Mouse (Mus musculus) heart, postnatal 14 days (tissue): ENCODE results near the gene Aqp6. TPM values are rescaled to one million over a fixed set of nuclear protein-coding genes. Genes with fewer than 3 reads are reported as not detected.

ENCODE experiments used
- DNase-seq, 2 experiments: peaks; one replicate each; pipeline ENCODE4 v3.0.0; 2021 to 2022
- intact Hi-C: fragments of 180-260 bp; cut with DNase I; formaldehyde crosslinking; loops from one replicate; pipeline ENCODE4 v1.15.1; 2025
- long read RNA-seq, 2 experiments: library from polyadenylated mRNA; stranded (forward); transcript quantifications; one replicate each; pipeline ENCODE4 v2.0.0; 2021
- total RNA-seq, 2 experiments: library from RNA; stranded (reverse); gene quantifications; 2 replicates each; pipeline ENCODE4 v1.2.3; 2021

The Aqp6 gene
- not detected for total RNA-seq
- long read RNA-seq, experiment 1 = 0 reads
- long read RNA-seq, experiment 2 = 0 reads

DNA sequence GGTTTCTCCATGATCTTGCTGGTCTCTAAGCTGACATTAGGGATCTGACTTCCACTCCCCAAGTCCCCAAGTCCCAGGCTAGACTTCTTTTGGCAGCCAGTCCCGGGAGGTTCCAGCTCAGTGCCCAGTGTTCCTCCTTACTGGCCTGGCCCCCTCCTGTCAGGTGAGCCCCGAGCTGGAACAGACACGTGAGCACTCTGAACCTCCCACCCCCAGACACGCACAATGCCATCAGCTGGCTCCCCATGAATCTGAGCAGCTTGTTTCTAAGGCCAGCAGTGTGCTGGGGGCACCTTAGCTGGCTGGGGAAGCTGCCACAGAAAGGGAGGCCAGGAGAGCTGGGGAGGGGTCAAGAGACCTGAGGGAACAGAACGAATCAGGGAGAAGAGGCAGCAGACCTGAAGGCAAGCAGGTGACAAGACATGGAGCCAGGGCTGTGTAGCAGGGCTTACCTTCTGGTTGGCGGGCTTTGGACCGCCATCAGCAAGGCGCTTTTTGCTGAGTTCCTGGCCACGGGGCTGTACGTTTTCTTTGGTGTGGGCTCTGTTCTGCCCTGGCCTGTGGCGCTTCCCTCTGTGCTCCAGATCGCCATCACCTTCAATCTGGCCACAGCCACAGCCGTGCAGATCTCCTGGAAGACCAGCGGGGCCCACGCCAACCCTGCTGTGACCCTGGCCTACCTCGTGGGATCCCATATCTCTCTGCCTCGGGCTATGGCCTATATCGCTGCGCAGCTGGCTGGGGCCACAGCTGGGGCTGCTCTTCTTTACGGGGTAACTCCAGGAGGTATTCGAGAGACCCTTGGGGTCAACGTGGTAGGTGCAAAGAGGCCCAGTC, at the start of gene Aqp6:
TSS of gene Aqp6 (plus strand) at position 415 of the 837 bp plus-strand sequence.
- intact Hi-C loops = no loop called here

GRCm38 (mm10) chr15:99553767-99554166, 47.4 kb upstream of the Aqp6 start:
- intact Hi-C loops = no loop called here
- no peak for DNase-seq

More for the DNA sequence above, at the start of gene Aqp6:
- DNase-seq = no peak

- DNase-seq = no peak
- intact Hi-C loops = no loop called here
Observed at GRCm38 (mm10) chr15:99558947-99559346, 42.3 kb upstream of the Aqp6 start.

DNA sequence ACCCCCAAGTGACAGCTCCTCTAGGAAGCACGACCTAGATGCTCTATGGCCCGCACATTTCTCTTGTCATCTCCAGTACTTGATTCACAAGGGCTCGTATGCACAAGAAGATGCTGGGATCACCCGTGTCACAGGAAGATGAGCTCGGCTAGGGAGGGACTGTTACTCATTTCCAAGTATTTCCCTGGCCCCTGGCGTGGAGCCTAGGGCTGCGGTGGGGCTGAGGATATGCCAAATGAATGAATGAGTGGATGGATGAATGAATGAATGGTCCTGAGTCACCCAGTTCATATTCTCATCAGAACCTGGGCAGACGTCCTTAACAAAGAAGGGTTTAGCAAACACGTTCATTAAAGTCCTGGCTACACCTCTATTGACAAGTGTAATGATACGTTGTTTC, 41.0 kb upstream of the Aqp6 start:
- intact Hi-C loops = no loop called here
- DNase-seq = no peak

GRCm38 (mm10) chr15:99567371-99567770, 33.8 kb upstream of the Aqp6 start:
- DNase-seq = no peak
- intact Hi-C loops = no loop called here

- intact Hi-C loops = no loop called here
- DNase-seq = no peak
Observed at GRCm38 (mm10) chr15:99568682-99569081, 32.5 kb upstream of the Aqp6 start.

GRCm38 (mm10) chr15:99569123-99569522, 32.1 kb upstream of the Aqp6 start:
- intact Hi-C loops = no loop called here
- DNase-seq = no peak

GRCm38 (mm10) chr15:99578802-99579485, 22.3 kb upstream of the Aqp6 start, which contains the start of gene Aqp2:
TSS of gene Aqp2 (plus strand) at chr15:99579055.
- peak; percentile 11 to 20 for DNase-seq
- intact Hi-C loops = no loop called here

DNA sequence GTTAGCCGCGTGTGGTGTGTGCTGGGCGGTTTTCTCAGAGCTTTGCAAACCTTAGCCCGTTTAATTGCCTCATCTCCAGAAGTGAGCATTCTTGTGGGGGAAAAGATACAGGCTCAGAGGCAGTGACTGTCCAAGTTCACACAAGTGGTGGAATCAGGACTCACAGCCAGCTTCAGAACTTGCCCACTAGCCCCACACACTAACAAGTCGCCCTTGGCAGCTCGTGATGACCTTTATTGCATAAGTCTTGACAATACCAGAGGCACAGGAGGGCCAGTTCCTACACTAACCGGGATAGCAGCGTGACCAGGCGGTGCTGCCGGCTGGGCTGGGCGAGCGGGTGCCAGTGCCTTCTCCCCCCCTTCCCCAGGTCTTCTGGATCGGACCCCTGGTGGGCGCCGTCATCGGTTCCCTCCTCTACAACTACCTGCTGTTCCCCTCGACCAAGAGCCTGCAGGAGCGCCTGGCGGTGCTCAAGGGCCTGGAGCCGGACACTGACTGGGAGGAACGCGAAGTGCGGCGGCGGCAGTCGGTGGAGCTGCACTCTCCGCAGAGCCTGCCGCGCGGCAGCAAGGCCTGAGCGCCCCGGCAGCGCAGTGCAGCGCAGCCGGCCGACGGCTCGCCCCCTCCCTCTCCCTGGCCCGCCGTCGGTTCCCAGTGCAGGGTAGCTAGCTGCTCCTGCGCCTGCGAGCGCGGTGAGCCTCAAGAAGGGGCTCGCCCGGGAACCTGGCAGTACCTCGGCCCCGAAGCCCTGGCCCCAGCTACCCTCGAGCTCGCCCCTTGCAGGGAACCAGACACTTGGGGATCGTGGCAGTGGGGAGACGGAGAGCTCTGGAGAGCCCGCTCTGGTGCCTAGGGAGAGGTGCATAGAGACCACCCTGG, 17.5 kb upstream of the Aqp6 start:
- DNase-seq = peak; percentile 45 to 53
- intact Hi-C loops = no loop called here

DNA sequence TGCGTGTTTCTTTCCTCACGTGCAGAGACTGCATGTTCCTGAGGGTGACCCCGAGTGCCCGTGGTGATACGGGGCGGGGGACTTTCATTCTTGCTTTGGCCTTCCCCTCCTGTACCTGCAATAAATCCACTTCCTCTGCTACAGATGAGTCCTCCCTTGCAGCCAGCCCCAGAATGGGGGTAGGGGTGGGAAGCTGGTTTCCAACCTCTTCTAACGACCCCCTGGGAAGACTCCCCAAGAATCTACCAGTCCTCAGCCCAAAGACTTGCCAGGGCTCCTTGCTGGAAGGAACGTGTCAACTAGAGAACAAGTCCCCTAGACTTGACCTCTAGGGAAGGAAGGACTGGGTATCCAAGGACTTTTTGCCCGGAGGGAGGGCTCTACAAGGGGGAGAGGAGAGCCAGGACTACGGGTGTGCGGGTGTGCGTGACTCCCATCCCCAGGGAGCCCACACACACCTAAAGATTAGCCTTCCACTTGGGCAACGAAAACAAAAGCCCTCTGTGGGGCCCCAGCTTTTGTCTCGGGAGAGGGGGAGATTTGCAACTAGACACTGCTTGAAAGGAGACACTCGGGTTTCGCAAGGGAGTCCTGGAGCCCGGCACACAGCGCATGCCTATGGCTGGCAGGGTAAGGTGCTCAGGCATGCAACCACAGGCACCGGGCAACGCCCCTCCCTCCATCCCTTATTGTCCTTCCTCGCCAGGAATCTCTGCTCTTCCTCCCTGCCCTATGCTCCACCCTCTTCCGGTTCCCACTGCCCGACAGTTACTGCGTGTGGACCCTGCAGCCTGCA, 16.6 kb upstream of the Aqp6 start:
- intact Hi-C loops = no loop called here
- DNase-seq = peak in 1 of 2 experiments; percentile 8

GRCm38 (mm10) chr15:99585741-99586140, 15.5 kb upstream of the Aqp6 start:
- intact Hi-C loops = no loop called here
- DNase-seq = no peak

GRCm38 (mm10) chr15:99586525-99586924, 14.7 kb upstream of the Aqp6 start:
- intact Hi-C loops = no loop called here
- no peak for DNase-seq

- no peak for DNase-seq
- intact Hi-C loops = no loop called here
Observed at GRCm38 (mm10) chr15:99589237-99589636, 12.0 kb upstream of the Aqp6 start.

GRCm38 (mm10) chr15:99589704-99590103, 11.5 kb upstream of the Aqp6 start:
- intact Hi-C loops = loop anchor here (10.0 kb wide), 1 partner anchor 175 kb away; no protein-coding TSS in a partner anchor
- no peak for DNase-seq

DNA sequence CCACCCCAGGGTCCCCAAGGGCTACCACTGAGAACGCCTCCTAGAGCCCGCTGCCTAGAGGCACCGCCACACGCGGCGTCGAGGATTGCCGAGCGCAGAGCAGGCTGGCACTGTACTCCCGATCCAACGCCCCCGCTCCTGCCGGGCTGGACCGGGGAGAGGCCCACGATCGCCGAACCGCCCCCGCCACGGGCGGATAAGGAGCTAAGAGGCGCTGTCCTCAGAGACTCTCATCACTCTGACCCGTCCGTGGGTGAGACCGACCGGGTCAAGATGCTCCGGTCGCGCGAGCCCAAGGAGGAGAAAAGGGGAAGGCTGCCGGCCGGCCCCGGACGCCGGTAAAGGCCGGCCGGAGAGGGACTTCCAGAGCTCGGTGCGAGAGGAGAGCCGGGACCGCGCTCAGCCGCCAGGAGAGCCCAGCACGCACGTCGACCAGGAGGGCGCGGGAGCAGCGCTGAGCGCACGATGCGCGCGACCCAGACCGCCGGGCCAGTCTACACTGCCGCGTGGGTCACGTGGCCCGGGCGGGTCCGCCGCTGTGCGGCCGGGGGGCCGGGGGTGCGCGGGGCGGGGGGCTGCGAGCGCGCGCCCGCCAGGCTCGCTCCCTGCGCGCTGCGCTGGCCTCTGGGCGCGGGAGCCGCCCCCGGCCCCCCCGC, 10.6 kb upstream of the Aqp6 start, which contains the start of gene Aqp5:
TSS of gene Aqp5 (plus strand) at position 354 of the 656 bp plus-strand sequence.
- DNase-seq = peak; percentile 13 to 28
- intact Hi-C loops = loop anchor here (10.0 kb wide), 1 partner anchor 176 kb away; no protein-coding TSS in a partner anchor

GRCm38 (mm10) chr15:99592177-99592576, 9.0 kb upstream of the Aqp6 start:
- intact Hi-C loops = loop anchor here (10.0 kb wide), 1 partner anchor 177 kb away; no protein-coding TSS in a partner anchor
- no peak for DNase-seq

DNA sequence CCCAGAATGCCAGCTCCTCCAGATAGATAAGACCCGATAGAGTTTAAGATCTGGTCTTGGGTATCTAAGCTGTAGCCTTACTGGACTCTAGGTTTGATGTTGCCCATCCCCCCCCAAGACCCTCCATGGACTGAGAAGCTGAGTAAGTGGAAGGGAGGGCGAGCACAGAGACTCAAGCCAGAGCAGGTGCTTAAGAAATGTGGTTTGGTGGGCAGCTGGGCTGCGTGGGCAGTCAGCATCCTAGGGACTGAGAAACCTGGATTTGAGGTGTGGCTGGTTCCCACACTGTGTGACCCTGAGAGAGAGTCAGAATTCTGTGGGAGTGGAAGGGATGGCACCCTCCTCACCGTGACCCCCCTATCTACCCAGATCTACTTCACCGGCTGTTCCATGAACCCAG, 8.3 kb upstream of the Aqp6 start:
- intact Hi-C loops = loop anchor here (10.0 kb wide), 1 partner anchor 178 kb away; no protein-coding TSS in a partner anchor
- DNase-seq = no peak

DNA sequence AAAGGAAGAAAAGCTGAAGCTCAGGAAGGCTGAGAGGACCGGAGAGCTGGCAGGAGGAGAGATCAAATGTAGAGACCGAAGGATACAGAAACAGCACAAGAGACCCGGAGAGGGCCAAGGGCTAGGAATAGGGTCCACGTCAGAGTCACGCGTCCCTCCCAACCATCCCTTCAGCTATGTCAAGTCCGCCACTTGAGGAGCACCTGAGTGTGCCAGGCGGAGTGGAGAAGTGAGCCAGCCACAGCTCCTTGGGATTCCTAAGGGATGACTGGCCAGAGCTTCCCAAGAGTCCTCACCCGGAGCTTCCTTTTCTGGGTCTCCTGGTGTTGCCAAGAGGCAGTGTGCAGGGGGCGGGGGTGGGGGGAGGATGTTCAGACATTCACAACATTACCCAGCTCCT, 6.2 kb upstream of the Aqp6 start:
- intact Hi-C loops = loop anchor here (5.0 to 10.0 kb wide), 3 partner anchors 180 to 312 kb away; no protein-coding TSS in a partner anchor
- no peak for DNase-seq
